Mouse (Mus musculus) ovary, postnatal 36 days (tissue): ENCODE measurements around the gene P2ry14.
"Not testable (repeated sequence)": the region's sequence is repeated elsewhere in the genome, so short reads cannot be mapped to it uniquely, and the experiment has no call there.

Experiments
- DNase-seq: peaks from one replicate; pipeline ENCODE4 v3.0.0; 2022; ENCODE audit warnings: low spot score, mixed read lengths

P2ry14 gene

GRCm38 (mm10) chr3:59104462-59104861, 49.0 kb downstream of the P2ry14 start:
- no peak for DNase-seq

- DNase-seq, result no peak
These were observed 51.3 kb downstream of the P2ry14 start for GRCm38 (mm10) chr3:59102146-59102545.

- no peak for DNase-seq
These were observed 52.0 kb downstream of the P2ry14 start, which contains the start of gene Gpr171 for GRCm38 (mm10) chr3:59101218-59101986. Gene Gpr171, minus strand, starts transcription at chr3:59101821.

DNA sequence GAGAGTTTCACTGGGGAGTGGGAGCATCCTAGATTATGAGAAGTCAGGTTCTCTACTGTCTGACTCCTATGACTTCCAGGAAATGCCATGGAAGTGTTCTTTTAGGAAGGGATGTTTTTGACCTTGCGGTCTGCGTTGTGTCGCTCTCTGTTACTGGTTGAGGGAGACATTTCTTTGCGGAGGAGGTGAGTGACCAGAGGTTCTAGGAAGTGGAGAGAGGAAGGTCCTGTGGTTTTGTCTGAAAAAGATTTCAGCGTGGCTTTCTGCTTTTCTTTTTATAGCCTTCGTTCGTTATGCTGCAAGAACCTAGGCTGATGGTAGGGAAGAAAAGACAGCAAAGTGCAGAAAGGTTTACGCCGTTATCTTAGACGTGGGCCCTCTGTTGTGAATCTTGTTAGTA, 54.9 kb downstream of the P2ry14 start:
- DNase-seq, result no peak

- no peak for DNase-seq
These were observed 56.0 kb downstream of the P2ry14 start for GRCm38 (mm10) chr3:59097421-59097820.

DNA sequence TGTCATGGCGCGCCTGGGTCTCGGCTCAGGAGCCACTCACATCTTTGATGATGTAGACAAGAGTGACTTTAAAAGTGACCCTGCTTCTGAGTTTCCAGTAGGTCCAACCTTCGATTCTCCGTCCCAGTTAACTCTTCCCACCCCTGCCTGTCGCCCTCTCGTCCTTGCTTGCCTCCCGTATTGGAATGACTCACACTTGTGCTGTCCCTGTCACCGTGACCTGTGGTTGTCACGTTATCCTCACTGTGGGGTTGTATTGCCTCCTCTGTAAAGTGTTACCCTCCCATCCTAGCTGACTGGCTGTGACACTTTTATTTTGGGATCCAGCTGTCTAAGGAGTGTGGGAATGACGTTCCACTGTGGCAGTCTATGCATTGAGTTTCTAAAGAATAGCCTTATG, 60.7 kb downstream of the P2ry14 start:
- DNase-seq, result no peak

DNA sequence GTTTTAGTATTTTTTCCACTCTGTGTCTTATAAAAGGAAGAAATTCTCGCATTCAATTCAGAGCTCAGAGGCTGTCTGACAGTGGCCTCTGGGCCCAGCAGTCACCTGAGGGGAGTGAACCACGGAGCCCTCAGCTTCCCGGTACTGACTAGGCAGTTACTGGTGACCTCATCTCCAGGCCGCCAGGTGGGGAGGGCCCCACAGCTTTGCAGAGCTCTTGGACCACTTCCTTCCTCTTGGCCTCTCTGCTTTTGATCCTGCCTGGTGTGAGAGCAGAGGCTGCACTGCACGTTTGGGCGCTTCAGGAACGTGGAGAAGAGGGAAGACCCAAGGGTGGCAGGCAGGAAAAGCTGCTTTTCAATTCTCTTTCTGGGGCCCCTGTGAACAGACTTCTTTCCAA, 72.5 kb downstream of the P2ry14 start:
- DNase-seq, result no peak

GRCm38 (mm10) chr3:59080293-59080916, 73.0 kb downstream of the P2ry14 start:
- no peak for DNase-seq

DNA sequence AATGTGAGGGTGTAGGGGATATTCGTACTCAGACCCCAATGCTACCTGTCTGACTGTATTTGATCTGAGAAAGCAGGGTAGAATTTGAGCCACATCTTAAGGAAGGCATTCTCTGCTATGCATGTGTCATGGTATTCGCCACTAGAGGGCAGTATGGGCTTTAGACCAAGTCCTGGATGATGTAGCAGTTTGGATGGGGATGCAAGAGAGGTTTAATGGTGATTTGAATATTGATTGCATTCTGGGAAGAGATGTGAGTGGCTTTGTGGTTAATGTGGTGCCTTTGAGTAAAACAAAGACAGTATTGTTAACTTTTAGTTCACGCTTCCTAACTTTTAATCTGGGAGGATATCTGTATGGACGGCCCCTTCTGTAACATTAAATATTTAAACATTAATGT, 74.1 kb downstream of the P2ry14 start:
- DNase-seq, result no peak

DNA sequence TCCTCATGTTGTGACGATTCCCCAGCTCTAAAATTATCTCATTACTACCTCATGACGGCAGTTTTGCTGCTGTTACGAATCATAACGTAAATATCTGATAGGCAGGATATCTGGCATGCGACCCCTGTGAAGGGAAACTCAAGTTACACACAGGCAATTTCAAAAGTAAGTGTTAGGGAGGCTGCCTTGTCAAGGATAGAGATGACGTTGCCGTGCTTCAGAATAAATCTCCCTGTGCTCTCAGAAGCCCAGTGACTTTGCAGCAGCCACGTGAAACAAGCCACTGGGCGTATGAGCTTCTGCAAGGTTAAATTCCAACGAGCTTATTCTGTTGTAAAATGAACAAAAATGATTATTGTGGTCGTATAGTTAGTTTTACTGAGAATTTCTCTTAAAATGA, 74.8 kb downstream of the P2ry14 start:
- no peak for DNase-seq

DNA sequence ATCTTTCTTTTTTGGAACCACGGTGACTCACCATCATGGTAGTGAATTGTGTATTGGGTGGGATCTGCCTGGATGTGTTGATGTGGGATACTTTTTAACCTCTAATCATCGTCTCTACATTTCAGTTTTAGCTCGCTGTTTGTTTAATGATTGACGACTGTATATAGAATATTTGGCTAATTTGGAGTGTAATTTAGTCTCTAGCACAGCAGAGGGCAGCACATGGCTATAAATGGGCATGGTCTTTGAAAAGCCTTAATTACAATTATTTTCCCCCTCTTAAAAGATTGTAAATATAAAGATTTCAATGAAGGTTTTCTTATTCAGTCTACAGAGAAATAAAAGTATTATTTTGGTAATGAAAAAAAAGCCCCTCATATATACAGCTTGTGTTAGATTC, 76.1 kb downstream of the P2ry14 start:
- no peak for DNase-seq

DNA sequence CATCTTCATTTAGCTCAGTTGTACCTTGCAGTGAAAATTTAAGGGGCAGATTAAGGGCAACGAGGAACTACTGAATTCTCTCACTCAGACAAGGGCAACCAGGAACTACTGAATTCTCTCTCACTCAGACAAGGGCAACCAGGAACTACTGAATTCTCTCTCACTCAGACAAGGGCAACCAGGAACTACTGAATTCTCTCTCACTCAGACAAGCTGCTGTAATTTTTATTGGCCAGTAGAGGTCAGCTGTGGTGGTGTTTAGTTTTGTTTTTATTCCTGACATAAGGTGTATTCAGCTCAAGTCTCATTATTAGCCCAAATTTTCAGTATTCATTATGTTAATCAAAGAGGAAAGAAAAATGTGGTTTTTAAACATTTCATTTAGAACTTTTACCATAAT, 84.3 kb downstream of the P2ry14 start:
- DNase-seq, result not testable (repeated sequence)

DNA sequence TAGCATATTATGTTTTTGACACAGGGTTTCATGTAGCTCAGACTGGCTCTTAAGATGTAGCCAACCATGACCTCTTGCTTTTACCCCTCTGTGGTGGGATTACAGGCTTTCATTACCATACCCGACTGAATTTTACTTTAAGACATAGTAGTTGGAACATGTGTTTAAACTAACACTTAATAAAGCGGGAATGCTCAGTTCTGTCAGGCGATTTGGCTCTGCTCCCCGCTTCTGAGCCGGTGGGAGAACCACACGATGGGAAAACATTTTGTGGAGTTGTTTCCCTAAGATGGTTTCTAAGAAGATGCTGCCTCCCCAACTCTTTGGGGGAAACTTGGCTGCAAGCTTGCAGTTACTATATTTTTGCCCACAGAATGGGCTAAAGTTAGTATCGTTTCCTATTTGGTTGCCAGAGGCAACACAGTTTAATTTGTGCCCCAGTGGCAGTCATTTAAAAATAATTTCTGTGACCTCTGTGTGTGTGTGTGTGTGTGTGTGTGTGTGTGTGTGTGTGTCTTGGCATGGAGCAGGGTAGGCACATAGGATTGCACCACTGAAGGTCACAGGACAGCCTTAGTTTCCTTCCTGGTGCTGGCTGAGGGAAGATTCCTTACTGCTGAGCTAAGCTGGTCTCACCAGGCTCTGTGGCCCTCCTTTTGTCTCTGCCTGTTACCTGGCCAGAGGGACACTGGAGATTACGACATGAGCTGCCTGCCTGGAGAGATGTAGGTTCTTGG, 86.7 kb downstream of the P2ry14 start:
- no peak for DNase-seq

GRCm38 (mm10) chr3:59065937-59066336, 87.5 kb downstream of the P2ry14 start:
- no peak for DNase-seq
